Mouse (Mus musculus) midbrain, postnatal 0 days (tissue): Measurements from ENCODE around the gene Klk11. TPM values are rescaled to one million over a fixed set of nuclear protein-coding genes. Genes with fewer than 3 reads are reported as not detected.

Experiments
- ATAC-seq: fragments of 200-750 bp; cut with Nextera tagmentation; 2 replicates; pipeline ENCODE4 v1.8.0; 2017; ENCODE audit warnings: moderate number of reproducible peaks, mild to moderate bottlenecking, moderate TSS enrichment, moderate library complexity; ENCODE audit not compliant: low FRiP score
- DNase-seq: peaks from one replicate; pipeline ENCODE4 v3.0.0-alpha.2; 2015; ENCODE audit warnings: low spot score
- H3K27ac ChIP-seq: fragments of 300-500 bp; sonication (generic); 2 replicates; pipeline ENCODE4 v1.5.1; 2014; ENCODE audit warnings: low read depth, mild to moderate bottlenecking, low read length, mixed read lengths
- H3K27me3 ChIP-seq: fragments of 300-500 bp; sonication (generic); 2 replicates; pipeline ENCODE4 v1.6.1; 2014; ENCODE audit warnings: low read length, control low read depth, mixed read lengths; ENCODE audit not compliant: insufficient read depth
- H3K36me3 ChIP-seq: fragments of 300-500 bp; sonication (generic); 2 replicates; pipeline ENCODE4 v1.6.1; 2014; ENCODE audit warnings: low read length, control low read depth, mixed read lengths; ENCODE audit not compliant: insufficient read depth
- H3K4me1 ChIP-seq: fragments of 300-500 bp; sonication (generic); 2 replicates; pipeline ENCODE4 v1.6.1; 2014; ENCODE audit warnings: mild to moderate bottlenecking, control low read depth, antibody characterized with exemption, low read length, mixed read lengths; ENCODE audit not compliant: insufficient read depth
- H3K4me2 ChIP-seq: fragments of 300-500 bp; sonication (generic); 2 replicates; pipeline ENCODE4 v1.6.1; 2014; ENCODE audit warnings: low read depth, mild to moderate bottlenecking, low read length, mixed read lengths; ENCODE audit not compliant: poor library complexity, severe bottlenecking
- H3K4me3 ChIP-seq: fragments of 300-500 bp; sonication (generic); 2 replicates; pipeline ENCODE4 v1.5.1; 2014; ENCODE audit warnings: low read depth, mild to moderate bottlenecking, low read length, moderate library complexity
- H3K9ac ChIP-seq: fragments of 300-500 bp; sonication (generic); replicated peaks from 2 replicates; pipeline ENCODE4 v1.6.1; 2014; ENCODE audit warnings: mild to moderate bottlenecking, low read length, moderate library complexity, mixed read lengths; ENCODE audit not compliant: poor library complexity, severe bottlenecking
- H3K9me3 ChIP-seq: fragments of 300-500 bp; sonication (generic); 2 replicates; pipeline ENCODE4 v1.6.1; 2016; ENCODE audit warnings: low read length, control low read depth
- CTCF ChIP-seq: IDR thresholded peaks from 2 replicates; pipeline ENCODE4 v1.5.1; 2016; ENCODE audit warnings: antibody characterized with exemption, mild to moderate bottlenecking
- WGBS: fragments of 180-500 bp; shearing (Covaris S2); extraction: QIAGEN DNeasy Blood & Tissue Kit; methylation state at CpG from one replicate; pipeline ENCODE4 v1.1.7; 2014; 5-methylcytosine and 5-hydroxymethylcytosine counted together
- polyA plus RNA-seq: library from polyadenylated mRNA; unstranded; fragments of >200 nt; fragmentation: Nextera tagmentation; extraction: Ambion mirVana; gene quantifications from 2 replicates; pipeline ENCODE4 v1.2.1, GENCODE M21; 2015
- total RNA-seq: library from RNA; depleted of rRNA; stranded (reverse); fragments of >200 nt; gene quantifications from 2 replicates; pipeline ENCODE4 v1.2.3, GENCODE M21; 2014

Gene Klk11
- total and polyA plus RNA-seq, 2 experiments from 2014 or later, result not detected

DNA sequence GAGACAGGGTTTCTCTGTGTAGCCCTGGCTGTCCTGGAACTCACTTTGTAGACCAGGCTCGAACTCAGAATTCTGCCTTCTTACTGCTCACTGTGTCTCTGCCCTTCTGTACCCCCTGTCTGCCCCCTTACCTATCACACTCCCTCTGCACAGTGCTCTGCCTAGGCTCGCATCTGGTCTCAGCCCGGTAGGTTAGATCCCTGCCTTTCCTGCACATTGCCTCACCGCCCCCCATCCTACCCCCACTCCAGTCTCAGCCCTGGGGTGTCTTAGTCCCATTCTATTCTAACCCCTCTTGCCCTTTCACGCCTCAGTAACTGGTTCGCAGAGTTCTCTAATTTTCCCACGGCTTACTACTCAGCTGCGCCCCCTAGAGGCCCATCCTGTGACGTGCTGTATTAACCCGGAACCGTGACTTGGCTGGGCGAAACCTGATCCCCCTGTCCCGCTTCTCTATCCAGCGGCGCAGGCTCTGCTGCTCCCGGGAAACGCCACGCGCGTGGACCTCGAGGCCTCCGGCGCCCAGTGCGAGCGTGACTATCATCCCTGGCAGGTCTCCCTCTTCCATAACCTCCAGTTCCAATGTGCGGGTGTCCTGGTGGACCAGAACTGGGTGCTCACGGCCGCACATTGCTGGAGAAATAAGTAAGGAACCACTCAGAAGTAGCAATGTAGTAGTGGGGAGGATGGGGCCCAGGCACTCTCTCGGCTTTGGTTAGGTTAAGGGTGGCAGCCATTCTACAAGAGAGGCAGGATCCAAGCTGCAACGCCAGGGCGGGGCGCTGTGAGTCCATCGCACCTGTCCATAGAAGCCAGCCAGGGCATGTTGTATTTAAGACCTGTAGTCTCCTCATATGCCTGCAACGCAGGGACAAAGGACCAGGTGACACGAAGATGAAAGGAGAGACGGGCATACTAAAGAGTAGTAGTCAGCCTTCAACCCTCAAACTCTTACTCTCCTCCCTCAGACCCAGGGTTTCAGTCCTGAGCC is 8.2 kb downstream of the Klk11 start:
- Histone ChIP-seq H3K9me3 (no peaks in the 10 kb centered on the region), H3K27ac (no peak overlapping the region), H3K4me1 (0 out of 2 replicates have a peak, but pooled peaks cover 4% of the 10 kb centered on the region), H3K4me3 (peak overlapping the region; percentile 34), H3K4me2 (peak overlapping the region; percentile 68), H3K36me3 (no peaks in the 10 kb centered on the region), H3K9ac (0 out of 2 replicates have a peak overlapping the region, but pooled peaks have one; percentile 29), H3K27me3 (0 out of 2 replicates have a peak, but pooled peaks cover 5% of the 10 kb centered on the region)
- ATAC-seq (peak; percentile 61), DNase-seq (peak; percentile 60)
- 8% methylated on average over 36 of the region's 36 CpGs for WGBS
- peak; percentile 89 for TF ChIP-seq CTCF

DNA sequence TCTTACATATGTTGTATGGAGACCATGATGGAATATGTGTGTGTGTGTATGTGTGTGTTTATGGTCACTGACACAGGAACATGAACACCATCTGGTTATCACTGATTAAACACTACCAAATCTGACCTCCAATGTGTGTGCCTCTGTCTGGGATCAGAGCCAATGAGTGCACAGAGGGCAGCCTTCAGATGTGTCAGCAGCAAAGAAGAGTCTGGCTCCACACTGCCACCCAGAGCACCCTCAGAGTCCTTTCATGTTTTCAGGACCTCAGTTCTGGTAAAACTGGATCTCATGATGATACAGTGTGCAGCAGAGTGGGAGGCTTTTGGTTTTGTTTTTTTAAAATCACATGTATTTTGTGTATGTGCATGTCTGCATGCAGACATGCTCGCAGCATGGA is 10.9 kb downstream of the Klk11 start:
- peak; percentile 39 for DNase-seq
- Histone ChIP-seq H3K27me3 (0 out of 2 replicates have a peak, but pooled peaks cover 5% of the 10 kb centered on the region), H3K9ac (no peak overlapping the region), H3K9me3 (no peaks in the 10 kb centered on the region), H3K36me3 (no peaks in the 10 kb centered on the region), H3K4me3 (no peak overlapping the region), H3K27ac (no peak overlapping the region), H3K4me2 (no peak overlapping the region), H3K4me1 (0 out of 2 replicates have a peak, but pooled peaks cover 4% of the 10 kb centered on the region)
- ATAC-seq, result no peak
- TF ChIP-seq CTCF, result peak; percentile 47
- WGBS, result 84% methylated on average over 1 of the region's 1 CpGs

DNA sequence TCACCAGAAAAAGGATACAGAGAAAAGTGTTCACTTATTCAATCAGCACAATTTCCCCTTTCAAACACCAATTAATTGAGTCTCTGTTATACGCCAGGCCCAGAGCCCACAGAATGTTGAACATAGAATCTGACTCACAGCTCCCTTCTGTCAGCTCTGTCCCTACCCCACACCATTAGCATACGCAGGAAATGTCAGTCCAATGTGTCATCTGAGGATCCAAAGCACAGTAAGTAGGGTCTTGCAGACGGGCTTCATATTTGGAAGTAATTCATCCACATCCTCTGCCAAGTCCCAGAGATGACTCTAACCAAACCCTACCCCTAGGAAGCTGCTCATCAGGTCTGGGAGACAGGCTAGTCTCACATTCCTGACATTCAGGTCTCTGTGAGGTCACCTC is 13.7 kb downstream of the Klk11 start:
- WGBS, result 80% methylated on average over 3 of the region's 3 CpGs

DNA sequence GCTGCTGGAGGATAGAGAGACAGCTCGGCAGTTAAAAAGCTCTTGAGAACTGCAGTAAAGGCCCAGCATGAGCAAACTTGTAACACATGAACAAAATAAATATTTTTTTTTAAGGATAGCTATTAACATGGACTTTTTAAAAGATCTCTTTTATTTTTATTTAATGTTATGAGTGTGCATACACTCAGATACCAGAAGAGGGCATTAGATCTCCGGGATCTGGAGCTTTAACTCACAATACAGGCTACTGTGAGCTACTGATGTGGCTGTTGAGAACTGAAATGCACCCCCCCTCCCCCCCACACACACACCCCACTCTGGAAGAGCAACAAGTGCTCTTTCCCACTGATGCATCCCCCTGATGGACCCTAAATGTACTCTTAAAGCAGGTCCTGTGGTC is 14.9 kb downstream of the Klk11 start:
- H3K4me2 ChIP-seq, result no peak overlapping the region
- no peaks in the 10 kb centered on the region for H3K27me3 ChIP-seq
- no peak overlapping the region for H3K4me3 ChIP-seq
- H3K36me3 ChIP-seq, result no peaks in the 10 kb centered on the region
- peak; percentile 54 for TF ChIP-seq CTCF
- ATAC-seq (no peak), DNase-seq (peak; percentile 21)
- no peak overlapping the region for H3K27ac ChIP-seq
- WGBS, result 74% methylated on average over 2 of the region's 2 CpGs
- H3K9me3 ChIP-seq, result no peaks in the 10 kb centered on the region
- no peak overlapping the region for H3K9ac ChIP-seq
- H3K4me1 ChIP-seq, result no peaks in the 10 kb centered on the region

More for the DNA sequence above, 13.7 kb downstream of the Klk11 start:
- H3K9ac ChIP-seq, result no peak overlapping the region
- H3K9me3 ChIP-seq, result no peaks in the 10 kb centered on the region
- no peak overlapping the region for H3K27ac ChIP-seq
- no peak overlapping the region for H3K4me3 ChIP-seq
- H3K4me2 ChIP-seq, result no peak overlapping the region
- H3K4me1 ChIP-seq, result no peaks in the 10 kb centered on the region
- 0 out of 2 replicates have a peak, but pooled peaks cover 5% of the 10 kb centered on the region for H3K27me3 ChIP-seq
- DNase-seq (no peak), ATAC-seq (no peak)
- H3K36me3 ChIP-seq, result no peaks in the 10 kb centered on the region
- TF ChIP-seq CTCF, result no peak

DNA sequence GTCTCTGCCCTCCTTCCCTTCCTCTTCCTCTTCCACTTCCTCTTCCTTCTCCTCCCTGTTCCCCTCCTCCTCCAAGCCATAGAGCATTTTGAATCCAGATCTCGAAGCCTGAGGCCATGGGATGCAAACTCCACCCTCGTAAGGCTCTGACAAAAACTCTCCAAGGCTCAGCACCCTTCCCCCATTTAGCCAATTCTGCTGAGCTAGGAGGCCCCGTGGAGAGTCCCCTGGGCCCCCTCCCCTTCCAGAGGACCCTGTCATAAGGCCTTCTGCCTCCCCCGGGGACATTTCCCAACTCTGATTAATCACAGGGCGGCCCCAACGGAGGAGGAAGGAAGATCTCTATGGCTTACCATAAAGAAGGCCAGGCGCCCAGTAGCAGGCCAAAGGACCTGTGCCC is 17.2 kb downstream of the Klk11 start, which contains the start of gene Klk9:
Klk9 (plus strand) TSS at position 301 of the 400 bp plus-strand sequence.
- H3K27ac ChIP-seq, result no peak within 1 kb of the TSS
- H3K4me3 ChIP-seq, result no peak within 1 kb of the TSS
- TF ChIP-seq CTCF, result no peak
- H3K9me3 ChIP-seq, result no peaks in the 10 kb centered on the region
- no peak within 1 kb of the TSS for H3K4me2 ChIP-seq
- ATAC-seq, result no peak
- no peaks in the 10 kb centered on the region; the same call in 1 of the 2 replicates for H3K4me1 ChIP-seq
- H3K9ac ChIP-seq, result no peak within 1 kb of the TSS
- WGBS, result 79% methylated on average over 7 of the region's 7 CpGs
- peaks cover 10% of the 10 kb centered on the region; the same call in 1 of the 2 replicates for H3K27me3 ChIP-seq
- no peaks in the 10 kb centered on the region for H3K36me3 ChIP-seq
- no peak for DNase-seq

DNA sequence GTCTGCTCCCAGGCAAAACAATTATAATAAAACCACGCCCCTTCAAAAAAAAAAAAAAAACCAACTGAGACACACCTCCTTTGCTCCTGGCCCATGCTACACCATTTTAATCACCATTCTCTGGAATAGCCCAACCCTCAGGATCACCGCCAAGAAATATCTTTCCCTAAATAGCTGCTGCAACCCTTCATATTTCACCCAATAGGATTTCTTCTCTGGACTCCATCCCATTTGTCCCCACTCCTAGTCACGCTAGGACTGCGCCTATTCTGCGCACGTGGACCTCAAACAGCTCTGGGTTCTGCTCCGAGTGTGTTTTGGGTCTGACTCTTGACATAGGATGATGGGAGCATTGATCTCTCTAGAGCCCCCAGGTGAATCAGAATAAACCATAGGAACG is 22.0 kb downstream of the Klk11 start:
- H3K9ac ChIP-seq, result peak overlapping the region; percentile 54
- H3K4me1 ChIP-seq, result no peaks in the 10 kb centered on the region; the same call in 1 of the 2 replicates
- peaks cover 10% of the 10 kb centered on the region; the same call in 1 of the 2 replicates for H3K27me3 ChIP-seq
- peak; percentile 8 for DNase-seq
- ATAC-seq, result peak; percentile 15; the same call in 1 of the 2 replicates
- H3K36me3 ChIP-seq, result no peaks in the 10 kb centered on the region
- no peaks in the 10 kb centered on the region for H3K9me3 ChIP-seq
- TF ChIP-seq CTCF, result no peak
- 3% methylated on average over 7 of the region's 8 CpGs for WGBS
- H3K4me2 ChIP-seq, result peak overlapping the region; percentile 90
- no peak overlapping the region for H3K27ac ChIP-seq
- peak overlapping the region; percentile 52 for H3K4me3 ChIP-seq
